Mouse (Mus musculus) hindbrain, embryonic 10.5 days (tissue): ENCODE data around the gene Bahcc1. TPM values are rescaled to one million over a fixed set of nuclear protein-coding genes. Genes with fewer than 3 reads are reported as not detected.

Source experiments
- DNase-seq: peaks from one replicate; pipeline ENCODE4 v3.0.0-alpha.2; 2017; ENCODE audit warnings: low spot score
- H3K27ac ChIP-seq: fragments of 300-500 bp; sonication (generic); 2 replicates; pipeline ENCODE4 v1.5.1; 2016; ENCODE audit warnings: mild to moderate bottlenecking, moderate library complexity
- H3K27me3 ChIP-seq: fragments of 300-500 bp; sonication (generic); 2 replicates; pipeline ENCODE4 v1.6.1; 2016; ENCODE audit warnings: mild to moderate bottlenecking; ENCODE audit not compliant: poor library complexity, insufficient read depth, severe bottlenecking
- H3K36me3 ChIP-seq: fragments of 300-500 bp; sonication (generic); 2 replicates; pipeline ENCODE4 v1.6.1; 2016; ENCODE audit warnings: mild to moderate bottlenecking, moderate library complexity
- H3K4me1 ChIP-seq: fragments of 300-500 bp; sonication (generic); replicated peaks from 2 replicates; pipeline ENCODE4 v1.6.1; 2016; ENCODE audit warnings: mild to moderate bottlenecking
- H3K4me3 ChIP-seq: fragments of 300-500 bp; sonication (generic); 2 replicates; pipeline ENCODE4 v1.5.1; 2016; ENCODE audit warnings: mild to moderate bottlenecking, moderate library complexity
- H3K9me3 ChIP-seq: fragments of 300-500 bp; sonication (generic); 2 replicates; pipeline ENCODE4 v1.6.1; 2016; ENCODE audit warnings: mild to moderate bottlenecking, moderate library complexity
- WGBS: fragments of 180-500 bp; shearing (Covaris S2); methylation state at CpG from one replicate; pipeline ENCODE4 v1.1.7; 2016; 5-methylcytosine and 5-hydroxymethylcytosine counted together
- polyA plus RNA-seq: library from polyadenylated mRNA; unstranded; fragments of >200 nt; fragmentation: Nextera tagmentation; extraction: Ambion mirVana; gene quantifications from 2 replicates; pipeline ENCODE4 v1.2.1, GENCODE M21; 2016

Gene Bahcc1
- polyA plus RNA-seq, 1 experiment from 2014 or later, result 17.0 TPM

DNA sequence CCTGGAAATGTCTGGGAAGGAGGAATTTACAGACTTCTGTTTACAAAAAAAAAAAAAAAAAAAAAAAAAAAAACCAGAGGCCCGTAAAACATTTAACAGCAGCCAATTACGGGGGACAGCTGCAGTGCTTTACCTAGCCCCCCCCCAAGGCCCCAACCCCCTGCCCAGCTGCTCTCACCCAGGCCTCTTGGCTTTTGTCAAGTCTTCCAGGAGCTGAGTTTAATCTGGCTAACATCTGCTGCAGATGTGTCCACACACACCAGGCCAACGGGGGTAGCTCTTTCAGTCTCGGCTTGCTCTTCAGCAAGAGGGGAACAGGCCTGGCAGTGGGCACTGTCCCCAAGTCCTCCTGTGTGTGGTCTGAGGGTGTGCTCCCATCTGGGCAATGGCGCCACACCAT, 32.7 kb downstream of the Bahcc1 start:
- Histone ChIP-seq H3K4me1 (peaks cover 97% of the 10 kb centered on the region), H3K27me3 (no peaks in the 10 kb centered on the region), H3K27ac (peak overlapping the region; percentile 68; the same call in 1 of the 2 replicates), H3K9me3 (no peaks in the 10 kb centered on the region), H3K4me3 (no peak overlapping the region), H3K36me3 (peaks cover 96% of the 10 kb centered on the region)
- DNase-seq, result no peak
- WGBS, result 77% methylated on average over 5 of the region's 5 CpGs

DNA sequence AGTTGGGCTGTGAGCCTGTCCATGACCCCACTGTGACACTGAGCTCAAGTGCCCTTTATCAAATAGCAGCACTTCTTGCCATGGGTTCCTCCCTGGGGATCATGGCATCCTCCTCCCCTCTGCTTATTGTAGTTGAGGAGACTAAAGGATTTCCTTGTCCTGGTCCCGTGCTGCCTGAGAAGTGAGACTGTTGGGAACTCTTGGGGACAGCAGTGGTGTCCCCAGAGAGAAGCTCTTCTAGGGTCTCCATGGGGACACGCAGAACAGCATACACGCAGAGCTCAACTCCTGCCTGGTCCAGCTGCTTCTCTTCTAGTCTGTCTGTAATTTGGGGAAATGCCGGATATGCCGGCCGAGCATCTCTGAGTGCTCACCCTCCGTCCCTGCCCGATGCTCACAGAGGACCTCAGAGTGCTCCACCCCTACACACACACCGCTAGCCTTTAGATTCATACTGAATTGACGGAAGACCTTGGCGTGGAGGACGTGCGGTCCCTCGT, 33.6 kb downstream of the Bahcc1 start:
- Histone ChIP-seq H3K27ac (no peak overlapping the region), H3K9me3 (no peaks in the 10 kb centered on the region), H3K27me3 (no peaks in the 10 kb centered on the region), H3K4me3 (no peak overlapping the region), H3K4me1 (peaks cover 88% of the 10 kb centered on the region), H3K36me3 (peaks cover 96% of the 10 kb centered on the region)
- DNase-seq, result no peak
- 89% methylated on average over 14 of the region's 14 CpGs for WGBS

DNA sequence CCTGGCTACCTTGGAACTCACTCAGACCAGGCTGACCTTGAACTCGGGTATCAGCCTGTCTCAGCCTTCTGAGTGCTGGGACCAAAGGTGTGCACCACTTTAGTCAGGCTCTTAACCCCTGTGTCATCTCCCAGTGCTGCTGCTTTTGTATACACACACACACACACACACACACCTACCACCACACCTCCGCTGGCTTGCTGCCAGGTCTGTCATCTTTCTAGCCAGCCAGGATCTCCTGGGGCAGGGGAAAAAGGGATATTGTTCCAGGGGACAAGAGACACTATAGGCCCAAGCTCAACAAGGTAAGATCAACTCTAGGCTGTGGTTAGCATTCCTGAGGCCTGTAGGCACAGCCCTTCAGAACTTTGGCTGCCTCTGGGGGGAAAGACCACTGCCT, 34.5 kb downstream of the Bahcc1 start:
- WGBS, result 91% methylated on average over 2 of the region's 2 CpGs
- Histone ChIP-seq H3K4me3 (no peak overlapping the region), H3K4me1 (peaks cover 83% of the 10 kb centered on the region), H3K9me3 (no peaks in the 10 kb centered on the region), H3K27ac (peak overlapping the region; percentile 62), H3K27me3 (no peaks in the 10 kb centered on the region), H3K36me3 (peaks cover 96% of the 10 kb centered on the region)
- no peak for DNase-seq

DNA sequence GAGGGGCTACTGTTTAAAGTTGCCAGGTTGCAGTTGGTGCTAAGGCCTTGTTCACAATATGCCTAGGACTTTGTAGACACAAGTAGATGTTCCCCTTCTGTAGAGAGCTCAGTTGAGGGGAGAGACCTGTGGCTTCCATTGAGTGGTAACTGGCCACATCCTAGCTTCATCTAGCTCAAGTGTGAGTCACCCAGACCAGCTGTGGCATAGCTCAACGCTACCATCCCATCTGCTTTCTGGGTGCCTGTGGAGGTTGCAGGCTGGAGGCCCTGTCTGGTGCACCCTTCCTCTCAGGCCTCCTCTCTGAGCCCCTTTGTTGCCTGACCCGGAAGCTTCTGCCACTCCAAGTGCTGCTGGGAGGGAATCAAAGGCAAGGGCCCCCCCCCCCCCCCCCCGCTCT, 34.9 kb downstream of the Bahcc1 start:
- peaks cover 83% of the 10 kb centered on the region for H3K4me1 ChIP-seq
- 66% methylated on average over 3 of the region's 3 CpGs for WGBS
- H3K4me3 ChIP-seq, result no peak overlapping the region
- no peak for DNase-seq
- H3K9me3 ChIP-seq, result no peaks in the 10 kb centered on the region
- peak overlapping the region; percentile 62 for H3K27ac ChIP-seq
- peaks cover 96% of the 10 kb centered on the region for H3K36me3 ChIP-seq
- no peaks in the 10 kb centered on the region for H3K27me3 ChIP-seq

DNA sequence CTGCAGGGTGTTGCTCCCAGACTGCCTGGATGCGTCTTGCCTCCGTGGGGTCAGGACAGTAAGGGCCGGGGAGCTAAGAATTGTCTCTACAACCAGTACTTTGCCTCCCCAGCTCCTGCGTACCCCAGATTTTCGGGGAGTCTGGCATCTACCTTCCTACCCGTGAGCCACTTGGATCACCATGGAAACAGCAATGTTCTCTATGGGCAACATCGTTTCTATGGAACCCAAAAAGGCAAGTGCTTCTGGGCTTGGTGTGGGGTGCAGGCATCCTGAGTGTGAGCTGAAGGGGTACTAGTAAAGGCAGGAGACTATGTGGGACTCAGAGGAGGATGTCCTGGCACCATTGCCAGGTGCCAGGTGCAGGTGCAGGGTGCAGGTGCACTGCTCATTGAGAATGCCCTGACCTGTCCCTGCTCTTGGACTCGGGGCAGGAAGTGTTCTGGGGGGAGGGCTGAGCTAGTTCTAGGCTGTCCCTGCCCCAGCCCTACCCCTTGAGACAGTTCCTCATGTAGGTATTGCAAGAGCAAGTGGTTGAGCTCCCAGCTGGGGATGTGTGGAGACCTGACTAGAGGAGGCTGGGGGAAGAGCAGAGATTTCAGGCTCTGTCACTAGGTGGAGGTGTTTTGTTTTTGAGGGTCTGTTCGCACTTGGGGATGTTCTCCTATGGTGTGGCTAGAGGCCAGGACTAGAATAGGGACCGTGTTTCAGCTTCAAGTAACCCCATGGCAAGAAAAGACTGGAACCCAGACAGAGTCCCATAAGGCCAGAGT, 35.6 kb downstream of the Bahcc1 start:
- peaks cover 98% of the 10 kb centered on the region for H3K36me3 ChIP-seq
- WGBS, result 82% methylated on average over 10 of the region's 10 CpGs
- H3K27ac ChIP-seq, result peak overlapping the region; percentile 62; the same call in 1 of the 2 replicates

DNA sequence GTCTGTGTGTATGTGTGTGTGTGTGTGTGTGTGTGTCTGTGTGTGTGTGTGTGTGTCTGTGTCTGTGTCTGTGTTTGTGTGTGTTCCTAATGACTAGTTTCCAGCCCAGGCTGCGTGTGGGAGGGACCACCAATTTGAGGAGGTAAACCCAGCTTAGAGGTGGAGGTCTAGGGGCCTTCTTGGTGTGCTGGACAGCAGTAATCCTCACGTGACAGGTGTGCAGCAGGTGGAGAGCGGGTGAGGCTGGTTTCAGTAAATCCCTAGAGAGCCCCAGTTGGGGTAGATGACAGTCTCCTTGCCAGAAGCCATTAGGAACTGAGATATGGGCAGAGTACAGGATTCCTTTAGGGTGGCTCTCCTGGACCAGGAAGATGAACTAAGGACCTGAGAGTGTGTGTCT, 36.3 kb downstream of the Bahcc1 start:
- no peaks in the 10 kb centered on the region for H3K9me3 ChIP-seq
- no peak overlapping the region for H3K4me3 ChIP-seq
- 88% methylated on average over 3 of the region's 3 CpGs for WGBS
- peak overlapping the region; percentile 56 for H3K27ac ChIP-seq
- H3K27me3 ChIP-seq, result no peaks in the 10 kb centered on the region
- H3K36me3 ChIP-seq, result peaks cover 98% of the 10 kb centered on the region
- H3K4me1 ChIP-seq, result peaks cover 79% of the 10 kb centered on the region
- DNase-seq, result no peak

More for the DNA sequence above, 35.6 kb downstream of the Bahcc1 start:
- no peak overlapping the region for H3K4me3 ChIP-seq
- no peaks in the 10 kb centered on the region for H3K27me3 ChIP-seq
- H3K4me1 ChIP-seq, result peaks cover 80% of the 10 kb centered on the region
- no peaks in the 10 kb centered on the region for H3K9me3 ChIP-seq
- DNase-seq, result no peak

DNA sequence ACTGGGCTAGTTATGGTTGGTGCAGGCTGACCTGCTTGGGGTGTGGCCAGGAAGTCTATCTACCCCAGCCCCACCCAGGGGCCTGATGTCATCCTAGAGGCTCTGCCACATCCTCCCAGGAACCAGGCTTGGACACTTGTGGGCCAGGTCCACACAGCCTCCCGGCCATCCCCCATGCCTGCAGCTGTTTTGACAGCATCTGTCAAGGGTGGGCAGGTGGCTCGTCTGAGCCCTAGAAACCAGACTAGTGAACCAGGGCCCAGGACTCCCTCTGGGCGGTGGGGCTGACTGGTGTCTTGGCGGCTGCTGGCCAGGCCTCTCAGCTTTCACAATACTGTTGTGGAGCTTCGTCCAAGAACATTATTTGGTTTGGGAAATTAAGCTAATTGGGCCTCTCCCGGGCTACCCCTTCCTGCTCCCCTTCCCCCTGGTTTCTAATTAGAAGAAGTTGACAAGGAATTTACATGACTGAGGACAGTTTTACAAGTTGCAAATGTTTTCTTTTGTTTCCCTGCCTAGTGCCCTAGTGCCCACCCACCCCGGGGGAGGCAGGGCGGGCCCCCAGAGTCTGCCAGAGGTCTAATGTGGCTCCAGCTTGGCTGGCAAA, 36.9 kb downstream of the Bahcc1 start:
- peaks cover 73% of the 10 kb centered on the region for H3K4me1 ChIP-seq
- no peak overlapping the region for H3K4me3 ChIP-seq
- H3K27me3 ChIP-seq, result no peaks in the 10 kb centered on the region
- 63% methylated on average over 8 of the region's 8 CpGs for WGBS
- peak overlapping the region; percentile 56 for H3K27ac ChIP-seq
- no peak for DNase-seq
- H3K9me3 ChIP-seq, result no peaks in the 10 kb centered on the region
- peaks cover 99% of the 10 kb centered on the region for H3K36me3 ChIP-seq

DNA sequence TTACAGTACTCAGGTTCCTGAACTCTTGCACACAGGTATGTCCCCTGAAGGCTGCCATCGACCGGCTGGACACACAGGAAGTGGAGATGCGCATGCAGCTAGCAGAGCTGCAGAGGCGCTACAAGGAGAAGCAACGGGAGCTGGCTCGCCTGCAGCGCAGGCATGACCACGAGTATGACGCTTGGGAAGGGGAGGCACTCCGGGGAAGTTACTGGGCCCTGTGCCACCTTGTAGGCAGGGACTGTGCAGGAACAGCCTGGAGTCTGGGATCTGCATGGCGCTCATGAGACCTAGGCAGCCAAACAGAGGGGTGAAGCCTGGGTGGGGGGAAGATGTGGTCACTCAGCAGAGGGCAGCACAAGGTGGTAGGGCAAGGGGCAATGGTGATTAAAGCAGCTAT, 46.6 kb downstream of the Bahcc1 start:
- H3K36me3 ChIP-seq, result peaks cover 100% of the 10 kb centered on the region
- peak overlapping the region; percentile 78 for H3K27ac ChIP-seq
- no peaks in the 10 kb centered on the region for H3K27me3 ChIP-seq

DNA sequence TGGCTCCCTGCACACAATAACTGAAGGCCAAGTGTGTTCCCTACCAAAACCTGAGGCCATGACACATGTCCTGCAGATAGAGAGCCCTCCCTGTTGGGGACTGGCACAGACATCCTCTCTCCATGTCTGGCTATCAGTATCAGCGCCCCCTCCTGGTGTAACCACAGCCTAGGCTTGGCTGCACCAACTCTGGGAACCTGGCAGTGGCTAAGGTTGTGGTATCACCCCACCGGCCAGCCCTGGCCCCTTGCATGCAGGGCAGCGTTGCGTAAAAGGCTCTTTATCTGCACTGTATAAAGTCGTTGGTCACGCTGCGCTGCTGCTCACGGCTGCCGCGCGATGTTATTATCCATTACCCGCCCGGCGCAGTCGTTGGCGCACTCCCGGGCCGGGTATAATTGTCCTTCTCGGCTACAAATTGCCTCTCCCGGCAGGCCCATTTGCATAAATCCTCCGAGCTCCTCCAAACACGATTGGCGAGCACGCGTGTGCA, 47.6 kb downstream of the Bahcc1 start:
- Histone ChIP-seq H3K36me3 (peaks cover 100% of the 10 kb centered on the region), H3K27ac (peak overlapping the region; percentile 78), H3K4me1 (peaks cover 61% of the 10 kb centered on the region), H3K4me3 (no peak overlapping the region), H3K27me3 (no peaks in the 10 kb centered on the region), H3K9me3 (no peaks in the 10 kb centered on the region)
- DNase-seq, result peak; percentile 82
- 46% methylated on average over 25 of the region's 25 CpGs for whole genome bisulfite sequencing

More for the DNA sequence above, 46.6 kb downstream of the Bahcc1 start:
- Histone ChIP-seq H3K4me3 (no peak overlapping the region), H3K4me1 (peaks cover 52% of the 10 kb centered on the region), H3K9me3 (no peaks in the 10 kb centered on the region)
- 90% methylated on average over 11 of the region's 11 CpGs for WGBS
- DNase-seq, result no peak

DNA sequence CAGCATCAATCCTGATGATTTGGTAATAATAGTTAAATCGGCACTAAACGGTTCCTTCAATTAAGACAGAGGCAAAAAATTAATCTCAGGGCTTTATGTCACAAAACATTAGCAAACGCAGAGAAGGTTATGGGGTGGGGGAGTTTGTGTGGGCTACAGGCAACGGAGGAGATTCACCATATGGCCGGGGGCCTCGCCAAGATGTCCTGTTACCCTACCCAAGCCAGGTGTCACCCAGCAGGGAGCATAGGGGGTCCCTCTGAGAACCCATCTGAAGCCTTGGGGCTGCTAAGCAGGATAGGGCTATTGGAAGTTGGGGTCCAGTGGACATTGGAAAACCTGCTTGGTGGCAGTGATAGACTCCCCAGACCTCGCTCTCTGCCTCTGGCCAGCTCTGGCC, 48.0 kb downstream of the Bahcc1 start:
- peaks cover 61% of the 10 kb centered on the region for H3K4me1 ChIP-seq
- DNase-seq, result no peak
- WGBS, result 72% methylated on average over 7 of the region's 7 CpGs
- H3K36me3 ChIP-seq, result peaks cover 100% of the 10 kb centered on the region
- no peaks in the 10 kb centered on the region for H3K9me3 ChIP-seq
- H3K27ac ChIP-seq, result peak overlapping the region; percentile 78
- H3K27me3 ChIP-seq, result no peaks in the 10 kb centered on the region
- H3K4me3 ChIP-seq, result no peak overlapping the region

DNA sequence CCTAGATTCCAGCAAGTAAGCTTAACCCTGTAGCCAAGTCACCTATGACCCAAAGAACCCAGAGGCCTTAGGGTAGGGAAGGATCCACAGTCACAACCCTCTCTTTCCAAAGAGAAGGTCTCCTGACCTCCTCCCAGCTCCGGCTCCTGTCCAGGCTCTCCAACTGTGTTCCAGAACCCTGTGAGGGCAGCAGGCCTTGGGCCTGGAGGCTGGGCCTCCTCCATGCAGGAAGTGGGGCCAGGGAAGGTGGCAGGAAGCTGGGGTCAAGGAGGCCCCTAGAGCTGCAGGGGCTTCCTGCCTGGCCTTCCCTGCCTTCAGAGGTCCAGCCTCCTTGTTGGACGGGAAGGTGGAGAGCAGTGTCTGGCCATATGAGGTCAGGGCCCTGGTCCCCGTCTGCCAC, 48.5 kb downstream of the Bahcc1 start:
- Histone ChIP-seq H3K4me1 (peaks cover 59% of the 10 kb centered on the region), H3K27me3 (no peaks in the 10 kb centered on the region), H3K4me3 (no peak overlapping the region), H3K9me3 (no peaks in the 10 kb centered on the region), H3K27ac (peak overlapping the region; percentile 78), H3K36me3 (peaks cover 100% of the 10 kb centered on the region)
- DNase-seq, result peak; percentile 57
- 59% methylated on average over 3 of the region's 3 CpGs for WGBS

DNA sequence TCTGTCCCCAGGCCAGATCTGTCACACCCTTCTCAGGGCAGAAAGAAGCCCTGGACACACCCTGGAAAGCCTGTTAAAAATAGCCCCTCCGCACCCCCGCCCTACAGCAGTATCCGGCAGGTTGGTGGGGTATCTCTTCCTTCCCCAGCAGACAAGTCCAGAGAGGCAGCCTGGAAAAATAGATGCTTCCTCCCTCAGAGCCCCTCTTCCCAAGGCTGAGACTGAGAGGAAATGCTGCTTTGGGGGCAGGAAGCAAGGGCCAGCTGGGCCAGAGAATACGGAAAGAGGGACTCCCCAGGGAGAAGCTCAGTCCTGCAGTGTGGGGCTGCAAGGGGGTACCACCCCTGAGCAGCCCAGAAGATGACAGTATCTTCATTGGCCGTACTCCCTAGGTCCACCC, 50.8 kb downstream of the Bahcc1 start:
- H3K4me1 ChIP-seq, result peaks cover 72% of the 10 kb centered on the region
- H3K27me3 ChIP-seq, result no peaks in the 10 kb centered on the region
- no peak overlapping the region for H3K4me3 ChIP-seq
- peaks cover 100% of the 10 kb centered on the region for H3K36me3 ChIP-seq
- peak overlapping the region; percentile 59 for H3K27ac ChIP-seq
- WGBS, result 87% methylated on average over 5 of the region's 5 CpGs
- no peaks in the 10 kb centered on the region for H3K9me3 ChIP-seq
- DNase-seq, result no peak

DNA sequence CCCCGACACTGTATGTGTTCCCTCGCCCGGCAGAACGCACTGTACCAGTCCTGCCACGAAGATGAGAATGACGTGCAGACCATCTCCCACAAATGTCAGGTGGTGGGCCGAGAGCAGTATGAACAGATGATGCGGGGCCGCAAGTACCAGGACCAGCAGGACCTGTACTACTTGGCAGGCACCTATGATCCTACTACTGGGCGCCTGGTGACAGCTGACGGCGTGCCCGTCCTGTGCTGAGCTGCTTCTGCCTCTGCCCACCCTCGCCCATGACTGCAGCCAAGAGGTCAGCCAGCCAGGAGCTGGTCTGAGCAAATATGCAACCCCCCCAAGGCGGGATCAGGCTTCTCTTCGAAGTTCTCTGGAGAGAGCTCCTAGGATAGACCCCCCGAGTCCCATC, 56.9 kb downstream of the Bahcc1 start:
- H3K36me3 ChIP-seq, result peaks cover 83% of the 10 kb centered on the region
- H3K27me3 ChIP-seq, result no peaks in the 10 kb centered on the region
- DNase-seq, result no peak
- peaks cover 45% of the 10 kb centered on the region for H3K4me1 ChIP-seq
- H3K4me3 ChIP-seq, result no peak overlapping the region
- no peak overlapping the region for H3K27ac ChIP-seq
- 94% methylated on average over 17 of the region's 17 CpGs for WGBS
- H3K9me3 ChIP-seq, result no peaks in the 10 kb centered on the region
